Mouse (Mus musculus) R1 (cell line): ENCODE measurements at regions not wholly inside any gene's neighbourhood (a gene's known extent, or its start where the extent isn't known, plus 50 kb on each side); places are given as distances from the start of the nearest gene placed in this dataset.

Experiments
- DNase-seq: peaks from one replicate; pipeline ENCODE4 v3.0.0-alpha.2; 2018; ENCODE audit warnings: low read depth, low spot score

GRCm38 (mm10) chr11:56901201-56901600 lies 110.0 kb upstream of the Gria1 start:
- DNase-seq, result no peak

- no peak for DNase-seq
Observed at GRCm38 (mm10) chr11:56925368-56925896, 85.8 kb upstream of the Gria1 start.

- DNase-seq, result no peak
Observed at GRCm38 (mm10) chr11:56932766-56933165, 78.4 kb upstream of the Gria1 start.

- DNase-seq, result no peak
Observed at GRCm38 (mm10) chr11:56952357-56952756, 58.8 kb upstream of the Gria1 start.

- DNase-seq, result no peak
Observed at GRCm38 (mm10) chr11:56957824-56958223, 53.4 kb upstream of the Gria1 start.
